Mouse (Mus musculus): ENCODE measurements around the gene Kat2a. TPM values are rescaled to one million over a fixed set of nuclear protein-coding genes. Genes with fewer than 3 reads are reported as not detected.

Kat2a gene
- polyA plus RNA-seq (2016; fragmentation: Nextera tagmentation; extraction: Ambion mirVana): 65.2 and 65.7 TPM in 2 replicates

DNA sequence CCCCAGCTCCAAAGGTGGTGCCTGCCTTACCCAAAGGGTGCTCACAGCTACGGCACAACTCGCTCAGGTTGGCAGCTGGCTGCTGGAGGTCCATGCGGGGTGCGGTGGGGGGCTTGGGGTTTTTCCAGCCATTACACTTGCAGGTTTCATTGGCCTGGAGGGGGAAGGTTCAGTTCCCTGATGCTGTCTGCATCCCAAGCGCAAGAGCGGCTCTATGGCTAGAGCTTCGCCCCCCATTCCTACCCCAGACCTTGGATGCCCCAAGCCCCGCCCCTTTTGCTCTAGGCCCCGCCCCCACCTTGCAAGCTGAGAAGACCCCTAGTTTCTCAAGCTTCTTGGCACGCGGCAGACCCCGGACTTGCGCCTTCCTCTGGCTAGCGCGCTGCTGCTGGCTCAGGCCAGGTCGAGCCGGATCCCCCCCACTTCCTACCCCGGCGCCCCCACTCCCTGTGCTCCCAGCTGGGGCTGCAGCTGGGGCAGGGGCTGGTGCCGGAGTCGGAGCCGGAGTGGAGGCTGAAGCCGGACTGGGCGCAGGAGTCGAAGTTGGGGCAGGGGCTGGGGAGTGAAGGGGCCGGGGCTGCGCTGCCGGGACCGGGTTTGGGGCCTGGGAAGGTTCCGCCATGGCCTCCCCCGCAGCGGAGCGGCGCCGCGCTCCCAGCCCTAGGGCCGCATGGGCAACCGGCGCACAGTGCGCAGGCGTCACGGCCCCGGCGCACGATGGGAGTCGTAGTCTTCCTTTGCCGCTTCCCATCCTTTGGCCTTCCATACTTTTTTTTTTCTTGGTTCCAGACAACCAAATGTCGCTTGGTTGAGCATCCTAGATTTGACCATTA lies at the start of gene Kat2a:
Gene Kat2a (minus strand): TSS at position 683 of the 833 bp plus-strand sequence.
- Histone ChIP-seq H3K4me1 (peaks cover 27% of the 10 kb centered on the region), H3K36me3 (replicated peaks) (peaks cover 53% of the 10 kb centered on the region), H3K27ac (peak within 1 kb of the TSS; percentile 59), H3K4me2 (peak within 1 kb of the TSS; percentile 64), H3K4me3 (replicated peaks) (peak within 1 kb of the TSS; percentile 94), H3K27me3 (no peaks in the 10 kb centered on the region; the same call in 1 of the 2 replicates), H3K9me3 (no peaks in the 10 kb centered on the region), H3K9ac (peak within 1 kb of the TSS; percentile 92)
- ATAC-seq (ENCODE audit: low FRiP score): peak; percentile 94
- WGBS: 2% methylated on average over 48 of the region's 48 CpGs

DNA sequence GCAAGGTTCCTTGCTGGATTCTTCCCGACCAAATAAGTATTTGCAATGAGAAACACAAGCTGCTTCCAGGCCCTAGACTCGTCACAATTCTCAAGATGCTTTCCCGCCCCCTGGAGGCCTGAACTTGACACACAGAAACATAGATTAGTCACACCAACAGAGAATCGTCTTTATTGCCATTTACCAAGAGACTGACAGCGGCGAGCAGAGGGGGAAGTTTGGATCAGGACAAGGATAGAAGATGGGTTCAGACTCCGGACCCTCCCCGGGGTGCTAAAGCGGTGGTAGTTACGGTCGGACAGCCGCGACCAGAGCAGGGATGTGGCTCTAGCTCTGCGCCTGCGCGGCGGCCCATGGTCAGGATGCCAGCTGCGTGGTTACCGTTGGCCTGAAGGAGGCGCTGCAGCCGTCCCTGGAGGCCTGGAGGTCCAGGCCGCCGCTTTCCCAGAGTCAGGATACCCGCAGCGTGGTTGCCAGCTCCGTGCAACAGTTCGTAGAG lies 49.3 kb upstream of the Kat2a start:
- no peaks in the 10 kb centered on the region for H3K36me3 ChIP-seq (replicated peaks)
- H3K27ac ChIP-seq: no peak overlapping the region
- ATAC-seq (ENCODE audit: low FRiP score): peak; percentile 54; the same call in 1 of the 2 replicates
- H3K9ac ChIP-seq: peak overlapping the region; percentile 52
- H3K9me3 ChIP-seq: no peaks in the 10 kb centered on the region
- peak overlapping the region; percentile 75 for H3K4me2 ChIP-seq
- H3K4me3 ChIP-seq (replicated peaks): peak overlapping the region; percentile 43
- WGBS: under 1% methylated on average over 27 of the region's 27 CpGs
- peaks cover 48% of the 10 kb centered on the region for H3K27me3 ChIP-seq
- peaks cover 27% of the 10 kb centered on the region for H3K4me1 ChIP-seq

DNA sequence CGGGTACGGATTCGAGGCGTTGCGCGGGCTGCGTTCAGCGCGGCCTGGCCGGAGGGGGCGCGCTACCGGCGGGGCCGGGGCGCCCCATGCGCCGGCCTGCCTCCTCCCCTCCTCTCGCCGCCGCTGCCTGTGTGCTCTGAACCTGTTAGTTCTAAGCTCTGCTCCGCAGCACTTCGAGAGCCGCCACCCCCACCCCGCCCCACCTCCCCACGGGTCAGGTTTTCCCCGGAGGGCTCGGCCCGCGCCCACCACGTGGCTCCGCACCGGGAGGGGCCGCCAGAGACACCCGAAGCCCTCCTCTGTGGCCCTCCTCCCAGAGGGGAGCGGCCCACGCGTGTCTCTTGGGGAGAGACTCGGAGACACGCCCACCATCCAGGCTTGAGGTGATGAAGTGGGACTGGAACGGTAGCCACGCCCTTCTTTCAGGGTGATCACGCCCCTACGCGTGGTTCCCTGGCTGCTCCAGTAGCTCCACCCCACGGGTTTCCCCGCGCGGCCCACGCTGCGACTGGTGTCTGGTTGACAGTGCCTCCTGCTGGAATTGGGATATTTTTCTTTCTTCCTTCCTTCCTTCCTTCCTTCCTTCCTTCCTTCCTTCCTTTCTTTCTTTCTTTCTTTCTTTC lies 47.5 kb upstream of the Kat2a start, which contains the start of gene Kcnh4:
Gene Kcnh4 (minus strand): TSS at position 332 of the 623 bp plus-strand sequence.
- peaks cover 48% of the 10 kb centered on the region for H3K27me3 ChIP-seq
- H3K27ac ChIP-seq: peak within 1 kb of the TSS; percentile 56
- peak; percentile 55 for ATAC-seq (ENCODE audit: low FRiP score)
- H3K9ac ChIP-seq: peak within 1 kb of the TSS; percentile 63
- peak within 1 kb of the TSS; percentile 50 for H3K4me3 ChIP-seq (replicated peaks)
- no peaks in the 10 kb centered on the region for H3K36me3 ChIP-seq (replicated peaks)
- peak within 1 kb of the TSS; percentile 78 for H3K4me2 ChIP-seq
- no peaks in the 10 kb centered on the region for H3K9me3 ChIP-seq
- under 1% methylated on average over 50 of the region's 51 CpGs for WGBS
- H3K4me1 ChIP-seq: peaks cover 27% of the 10 kb centered on the region

DNA sequence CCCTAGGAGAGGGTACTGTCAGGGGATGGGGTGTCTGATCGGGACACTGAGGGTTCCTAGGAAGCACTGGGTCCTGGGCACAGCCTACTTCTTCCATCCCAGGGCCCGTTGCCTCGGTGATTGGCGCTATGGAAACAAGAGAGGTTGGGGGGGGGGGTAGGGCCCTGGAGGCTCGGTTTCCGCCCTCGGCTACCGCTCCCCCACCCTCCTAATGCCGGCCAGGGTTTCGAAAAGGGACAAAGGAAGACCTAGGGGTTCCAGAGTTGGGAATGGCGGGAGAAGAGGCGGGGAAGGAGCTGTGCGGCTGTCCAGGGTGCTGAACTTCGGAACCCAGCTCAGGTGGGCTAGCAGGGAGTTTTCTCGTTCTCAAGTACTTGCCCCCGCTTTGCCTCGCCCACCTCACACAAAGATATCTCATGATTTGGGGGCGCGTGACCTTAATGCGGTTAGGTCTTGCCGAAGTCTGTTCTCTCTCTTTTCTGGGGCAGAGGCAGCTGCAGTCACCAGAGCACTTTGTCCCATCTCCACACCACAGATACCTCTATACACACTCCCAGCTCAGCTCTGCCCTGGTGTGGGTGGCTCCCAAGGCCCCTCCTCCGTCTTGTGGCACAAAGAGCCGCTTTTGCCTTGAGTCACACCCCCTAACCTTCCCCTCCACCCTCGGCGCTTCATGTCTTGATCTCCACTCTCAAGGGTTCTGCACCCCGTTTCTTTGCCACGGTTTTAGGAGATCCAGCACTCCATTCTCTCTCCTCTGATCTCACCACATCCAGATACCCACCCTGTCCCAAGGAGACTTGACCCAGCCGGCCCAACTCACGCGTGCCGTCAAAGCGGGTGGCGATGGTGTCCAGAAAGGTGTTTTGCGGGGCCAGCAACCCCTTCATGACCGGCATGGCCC lies 46.7 kb upstream of the Kat2a start:
- H3K9me3 ChIP-seq: no peaks in the 10 kb centered on the region
- H3K9ac ChIP-seq: peak overlapping the region; percentile 63
- under 1% methylated on average over 35 of the region's 35 CpGs for WGBS
- peak overlapping the region; percentile 78 for H3K4me2 ChIP-seq
- no peaks in the 10 kb centered on the region for H3K36me3 ChIP-seq (replicated peaks)
- H3K4me3 ChIP-seq (replicated peaks): peak overlapping the region; percentile 50
- H3K27me3 ChIP-seq: peaks cover 48% of the 10 kb centered on the region
- peaks cover 27% of the 10 kb centered on the region for H3K4me1 ChIP-seq
- peak overlapping the region; percentile 56 for H3K27ac ChIP-seq
- ATAC-seq (ENCODE audit: low FRiP score): peak; percentile 64

DNA sequence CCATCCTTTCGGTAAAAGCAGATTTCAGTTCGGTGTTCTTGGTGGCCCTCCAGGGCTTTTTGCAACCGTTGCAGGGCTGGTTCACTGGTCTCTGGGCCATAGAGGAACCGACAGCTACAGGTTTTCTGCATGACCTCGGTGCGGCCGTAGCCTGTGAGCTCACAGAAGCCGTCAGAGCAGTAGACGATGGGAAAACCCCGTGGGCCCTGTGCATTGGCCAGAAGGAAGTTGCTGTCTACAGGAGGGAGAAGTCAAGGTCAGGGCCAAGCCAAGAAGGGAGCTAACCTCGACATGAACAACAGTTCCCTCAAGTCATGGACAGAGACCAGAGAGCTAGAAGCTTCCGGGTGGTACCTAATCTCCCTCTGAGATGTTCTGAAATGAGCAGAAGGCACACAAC lies 45.3 kb upstream of the Kat2a start:
- Histone ChIP-seq H3K4me3 (replicated peaks) (no peak overlapping the region), H3K4me2 (no peak overlapping the region), H3K27ac (no peak overlapping the region), H3K9ac (no peak overlapping the region), H3K27me3 (peaks cover 40% of the 10 kb centered on the region), H3K36me3 (replicated peaks) (no peaks in the 10 kb centered on the region), H3K4me1 (peaks cover 27% of the 10 kb centered on the region), H3K9me3 (no peaks in the 10 kb centered on the region)
- no peak for ATAC-seq (ENCODE audit: low FRiP score)
- 91% methylated on average over 12 of the region's 12 CpGs for WGBS

DNA sequence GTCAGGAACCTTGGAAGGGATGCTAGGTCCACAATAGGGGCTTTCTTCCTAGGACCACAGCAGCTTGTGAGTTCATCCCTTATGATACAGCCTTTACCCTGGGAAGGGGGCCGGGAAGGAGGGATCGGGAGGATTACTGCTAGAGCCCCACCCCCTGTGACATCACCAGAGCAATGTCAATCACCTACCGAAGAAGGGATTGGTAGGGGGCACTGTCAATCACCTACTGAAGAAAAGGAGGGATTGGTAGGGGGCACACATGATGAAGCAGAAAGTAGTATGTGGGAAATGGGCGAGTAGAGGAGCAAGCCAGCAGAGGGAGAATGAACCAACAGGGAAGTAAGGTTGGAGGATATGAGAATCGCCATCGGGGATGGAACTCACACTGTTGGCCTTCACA lies 44.2 kb upstream of the Kat2a start:
- no peak overlapping the region for H3K9ac ChIP-seq
- H3K27ac ChIP-seq: no peak overlapping the region
- H3K4me1 ChIP-seq: peaks cover 21% of the 10 kb centered on the region
- no peak for ATAC-seq (ENCODE audit: low FRiP score)
- H3K9me3 ChIP-seq: no peaks in the 10 kb centered on the region
- H3K27me3 ChIP-seq: peaks cover 31% of the 10 kb centered on the region
- no peaks in the 10 kb centered on the region for H3K36me3 ChIP-seq (replicated peaks)
- H3K4me2 ChIP-seq: no peak overlapping the region
- H3K4me3 ChIP-seq (replicated peaks): no peak overlapping the region
- WGBS: 70% methylated on average over 6 of the region's 6 CpGs

DNA sequence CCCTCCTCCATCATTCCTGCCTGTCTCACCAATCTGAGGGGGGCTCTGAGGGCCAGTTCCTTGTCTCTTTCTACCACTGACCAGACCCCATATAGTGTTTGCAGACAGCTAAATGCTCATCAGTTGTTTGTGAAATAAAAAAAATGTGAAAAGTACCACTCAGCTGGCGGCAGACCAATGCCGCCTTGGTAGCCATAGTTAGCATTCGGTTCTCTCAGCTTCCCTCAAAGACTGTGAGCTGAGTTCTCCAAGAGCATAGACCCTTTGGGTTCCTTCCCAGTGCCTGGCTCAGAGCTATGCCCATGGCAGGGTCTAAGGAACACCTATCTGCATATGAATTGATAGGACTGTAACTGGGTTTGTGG lies 42.4 kb upstream of the Kat2a start:
- H3K27me3 ChIP-seq: peaks cover 17% of the 10 kb centered on the region
- no peaks in the 10 kb centered on the region for H3K36me3 ChIP-seq (replicated peaks)
- no peaks in the 10 kb centered on the region for H3K9me3 ChIP-seq
- WGBS: 98% methylated on average over 3 of the region's 3 CpGs
- H3K4me2 ChIP-seq: no peak overlapping the region
- H3K4me3 ChIP-seq (replicated peaks): no peak overlapping the region
- no peak for ATAC-seq (ENCODE audit: low FRiP score)
- peaks cover 12% of the 10 kb centered on the region for H3K4me1 ChIP-seq
- no peak overlapping the region for H3K27ac ChIP-seq
- no peak overlapping the region for H3K9ac ChIP-seq

DNA sequence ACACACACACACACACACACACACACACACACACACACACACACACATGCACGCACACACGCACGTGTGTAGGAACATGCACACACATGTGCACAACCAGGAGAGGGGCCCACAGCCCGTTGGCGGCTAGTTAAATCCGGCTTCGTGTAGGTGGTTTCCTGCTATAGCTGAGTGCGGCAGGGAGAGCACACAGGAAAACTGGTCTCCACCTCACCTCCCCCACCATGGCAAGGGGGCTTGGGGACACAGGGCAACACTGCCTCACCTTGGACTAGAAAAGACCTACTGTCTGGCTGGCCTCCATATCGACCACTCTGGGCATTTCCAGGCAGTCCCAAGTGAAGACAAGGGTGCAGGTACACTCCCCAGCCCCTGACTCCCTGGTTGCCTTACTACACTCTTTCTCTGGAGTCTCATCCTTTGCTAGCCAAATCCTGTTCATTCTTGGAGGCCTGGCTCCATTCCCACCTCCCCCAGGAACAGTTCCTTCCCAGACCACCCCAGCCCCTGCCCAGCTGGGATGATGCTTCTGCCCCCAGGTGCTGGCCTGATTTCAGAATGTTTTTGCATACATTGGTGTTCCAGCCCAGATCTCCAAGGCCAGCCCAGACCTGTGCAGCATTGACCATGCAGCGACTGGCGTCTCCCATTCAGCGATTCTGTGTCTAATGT lies 41.9 kb upstream of the Kat2a start:
- no peaks in the 10 kb centered on the region for H3K36me3 ChIP-seq (replicated peaks)
- H3K4me3 ChIP-seq (replicated peaks): no peak overlapping the region
- H3K4me2 ChIP-seq: no peak overlapping the region
- no peak for ATAC-seq (ENCODE audit: low FRiP score)
- H3K27me3 ChIP-seq: peaks cover 12% of the 10 kb centered on the region
- peaks cover 7% of the 10 kb centered on the region for H3K4me1 ChIP-seq
- H3K27ac ChIP-seq: no peak overlapping the region
- 84% methylated on average over 12 of the region's 12 CpGs for WGBS
- no peak overlapping the region for H3K9ac ChIP-seq
- no peaks in the 10 kb centered on the region for H3K9me3 ChIP-seq

DNA sequence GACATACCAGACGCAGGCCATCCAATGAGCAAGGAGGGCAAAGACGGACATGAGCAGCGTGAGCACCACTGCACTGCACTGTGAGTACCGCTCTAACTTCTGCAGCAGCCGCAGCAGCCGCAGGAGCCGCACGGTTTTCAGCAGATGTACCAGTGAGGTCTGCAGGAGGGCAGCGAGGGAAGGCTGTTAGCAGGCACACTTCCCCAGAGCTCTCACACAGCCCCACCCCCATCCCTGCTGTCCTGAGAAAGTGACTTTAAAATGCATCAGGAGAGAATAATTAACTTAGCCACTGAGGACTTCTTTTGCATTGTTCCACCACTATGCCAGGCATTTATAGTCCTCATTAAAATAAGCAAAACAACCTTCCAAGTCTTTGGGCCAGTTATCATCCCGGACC lies 40.0 kb upstream of the Kat2a start:
- WGBS: 41% methylated on average over 10 of the region's 10 CpGs
- no peak for ATAC-seq (ENCODE audit: low FRiP score)
- H3K4me1 ChIP-seq: no peaks in the 10 kb centered on the region
- peaks cover 13% of the 10 kb centered on the region for H3K27me3 ChIP-seq
- H3K9me3 ChIP-seq: no peaks in the 10 kb centered on the region
- no peak overlapping the region for H3K4me3 ChIP-seq (replicated peaks)
- no peak overlapping the region for H3K4me2 ChIP-seq
- no peaks in the 10 kb centered on the region for H3K36me3 ChIP-seq (replicated peaks)
- H3K27ac ChIP-seq: no peak overlapping the region
- no peak overlapping the region for H3K9ac ChIP-seq

DNA sequence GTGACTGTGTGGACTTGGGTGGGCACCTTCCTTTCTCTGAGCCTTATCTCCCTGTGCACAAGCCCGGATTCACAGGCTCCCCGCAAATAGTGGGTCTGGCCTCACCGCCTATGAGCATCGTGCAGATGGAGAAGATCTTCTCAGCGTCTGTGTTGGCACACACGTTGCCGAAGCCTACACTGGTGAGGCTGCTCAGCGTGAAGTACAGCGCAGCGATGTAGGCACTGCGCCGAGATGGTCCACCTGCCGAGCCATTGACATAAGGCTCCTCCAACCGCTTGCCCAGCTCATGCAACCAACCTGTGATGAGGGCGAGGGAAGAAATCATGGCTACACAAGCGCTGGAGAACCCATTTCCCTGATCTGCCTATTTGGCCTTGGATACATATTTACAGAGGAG lies 37.9 kb upstream of the Kat2a start:
- 92% methylated on average over 16 of the region's 16 CpGs for WGBS
- 0 out of 2 replicates have a peak, but pooled peaks cover 4% of the 10 kb centered on the region for H3K4me1 ChIP-seq

DNA sequence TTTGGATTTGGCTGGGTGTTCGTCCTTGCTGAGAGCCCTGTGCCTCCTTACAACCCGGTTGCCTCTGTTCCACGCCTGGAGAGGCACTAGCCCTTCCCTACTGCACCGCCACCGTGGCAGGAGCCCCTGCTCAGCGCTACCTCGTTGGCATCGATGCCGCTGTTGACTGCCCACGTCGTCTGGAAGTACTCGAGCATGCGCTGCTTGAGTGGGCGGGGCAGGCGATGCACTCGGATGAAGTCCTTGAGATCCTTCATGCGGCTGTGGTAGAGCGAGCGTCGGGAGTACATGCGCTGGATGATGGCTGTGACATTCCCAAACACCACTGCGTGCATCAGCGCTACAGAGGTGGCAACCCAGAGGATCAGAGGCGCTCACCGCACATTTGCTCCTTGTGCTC lies 37.2 kb upstream of the Kat2a start:
- Histone ChIP-seq H3K27ac (no peak overlapping the region), H3K27me3 (peaks cover 7% of the 10 kb centered on the region), H3K4me1 (0 out of 2 replicates have a peak, but pooled peaks cover 4% of the 10 kb centered on the region), H3K9me3 (no peaks in the 10 kb centered on the region), H3K9ac (no peak overlapping the region), H3K4me3 (replicated peaks) (no peak overlapping the region), H3K4me2 (no peak overlapping the region), H3K36me3 (replicated peaks) (no peaks in the 10 kb centered on the region)
- WGBS: 59% methylated on average over 25 of the region's 25 CpGs
- no peak for ATAC-seq (ENCODE audit: low FRiP score)

More for the DNA sequence above, 37.9 kb upstream of the Kat2a start:
- H3K4me2 ChIP-seq: no peak overlapping the region
- peaks cover 7% of the 10 kb centered on the region for H3K27me3 ChIP-seq
- no peak overlapping the region for H3K27ac ChIP-seq
- no peaks in the 10 kb centered on the region for H3K9me3 ChIP-seq
- no peak for ATAC-seq (ENCODE audit: low FRiP score)
- no peaks in the 10 kb centered on the region for H3K36me3 ChIP-seq (replicated peaks)
- no peak overlapping the region for H3K4me3 ChIP-seq (replicated peaks)
- no peak overlapping the region for H3K9ac ChIP-seq
